Mouse (Mus musculus): ENCODE measurements at regions not wholly inside any gene's neighbourhood (a gene's known extent, or its start where the extent isn't known, plus 50 kb on each side); places are given as distances from the start of the nearest gene placed in this dataset.

DNA sequence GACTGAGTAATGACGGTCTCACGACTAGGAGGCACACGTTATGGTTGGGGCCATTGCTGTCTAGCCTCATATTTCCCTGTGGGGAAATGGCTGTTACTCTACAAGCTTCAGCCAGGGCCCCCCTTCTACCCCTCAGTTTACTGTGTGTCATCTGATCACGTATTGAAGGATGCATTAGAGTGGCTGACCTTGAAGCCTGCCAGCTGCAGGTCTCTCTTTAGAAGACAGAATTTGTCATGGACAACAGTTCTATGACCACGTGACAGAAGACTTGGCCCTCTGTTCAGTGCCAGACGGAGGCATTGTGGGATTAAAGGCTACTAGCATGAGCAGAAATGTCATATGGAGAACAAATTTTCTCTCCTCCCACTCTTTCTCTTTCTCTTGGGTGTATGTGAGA, 115.6 kb downstream of the Gas1 start:
- TF ChIP-seq POLR2A (IDR thresholded peaks at IDR 0.05; ENCODE audit: extremely low read depth, insufficient read depth, low read length) = no peak
- no peak for TF ChIP-seq CTCF (IDR thresholded peaks at IDR 0.05; ENCODE audit: low read depth, low read length)

Data from liver, adult 2 months (tissue).